Mouse (Mus musculus): Measurements from ENCODE around the gene Alk. TPM values are rescaled to one million over a fixed set of nuclear protein-coding genes. Genes with fewer than 3 reads are reported as not detected.

Gene Alk
- polyA plus RNA-seq, 1 experiment from 2014 or later, result 0.03 TPM

DNA sequence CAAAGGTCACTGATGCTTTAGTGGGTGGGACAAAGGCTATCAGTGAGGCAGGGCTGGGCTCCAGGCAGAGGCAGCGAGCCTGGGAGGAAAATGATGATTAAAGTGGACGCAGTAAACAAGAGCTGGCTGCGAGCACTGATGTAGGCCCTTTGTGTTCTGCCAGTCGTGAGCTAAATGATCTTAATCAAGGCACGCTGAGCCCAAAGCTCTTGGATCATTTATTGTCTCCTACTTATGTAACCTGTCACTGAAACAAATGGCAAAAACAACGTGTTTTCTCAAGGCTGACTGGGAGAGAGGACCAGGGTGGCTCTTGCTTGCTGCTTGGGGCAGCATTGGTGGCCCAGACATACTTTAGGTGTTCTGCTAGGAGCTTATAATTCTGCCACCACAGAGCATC, 663.0 kb downstream of the Alk start:
- Histone ChIP-seq H3K27me3 (ENCODE audit: insufficient read depth, low read length) (no peaks in the 10 kb centered on the region), H3K27ac (ENCODE audit: low read depth) (no peak overlapping the region), H3K9ac (no peak overlapping the region), H3K4me3 (ENCODE audit: low read depth, low read length) (no peak overlapping the region), H3K36me3 (ENCODE audit: insufficient read depth) (no peaks in the 10 kb centered on the region), H3K9me3 (ENCODE audit: low read depth, low read length) (no peaks in the 10 kb centered on the region), H3K4me1 (ENCODE audit: insufficient read depth) (no peaks in the 10 kb centered on the region), H3K4me2 (no peak overlapping the region)
- no peak for DNase-seq
- 36% methylated on average over 6 of the region's 6 CpGs for WGBS
- ATAC-seq (ENCODE audit: insufficient read depth), result no peak
- TF ChIP-seq CTCF (IDR thresholded peaks at IDR 0.05; ENCODE audit: low read depth), result no peak

DNA sequence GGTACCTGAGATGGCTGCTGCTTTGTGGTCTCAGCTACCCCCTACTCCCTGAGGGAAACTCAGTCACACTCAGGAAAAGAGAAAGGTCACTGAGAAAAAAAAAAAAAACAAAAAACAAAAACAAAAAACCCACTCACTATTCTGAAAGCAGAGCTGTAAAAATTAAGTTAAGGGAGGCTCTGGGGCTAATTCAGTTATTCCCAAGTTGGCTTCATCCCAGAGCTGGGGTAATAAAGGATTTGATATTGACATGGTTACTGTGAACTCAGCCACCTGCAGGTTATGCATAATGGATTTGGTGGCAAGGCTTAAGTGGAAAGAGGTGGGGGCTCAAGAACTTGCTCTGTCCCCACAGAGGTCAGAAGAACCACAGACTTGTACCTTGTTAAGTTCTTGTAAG, 667.7 kb downstream of the Alk start:
- no peaks in the 10 kb centered on the region for H3K9me3 ChIP-seq (ENCODE audit: low read depth, low read length)
- H3K4me3 ChIP-seq (ENCODE audit: low read depth, low read length), result no peak overlapping the region
- no peaks in the 10 kb centered on the region for H3K4me1 ChIP-seq (ENCODE audit: insufficient read depth)
- ATAC-seq (ENCODE audit: insufficient read depth), result no peak
- H3K27ac ChIP-seq (ENCODE audit: low read depth), result no peak overlapping the region
- no peaks in the 10 kb centered on the region for H3K27me3 ChIP-seq (ENCODE audit: insufficient read depth, low read length)
- TF ChIP-seq CTCF (IDR thresholded peaks at IDR 0.05; ENCODE audit: low read depth), result no peak
- no peaks in the 10 kb centered on the region for H3K36me3 ChIP-seq (ENCODE audit: insufficient read depth)
- H3K4me2 ChIP-seq, result no peak overlapping the region
- DNase-seq, result no peak
- H3K9ac ChIP-seq, result no peak overlapping the region

DNA sequence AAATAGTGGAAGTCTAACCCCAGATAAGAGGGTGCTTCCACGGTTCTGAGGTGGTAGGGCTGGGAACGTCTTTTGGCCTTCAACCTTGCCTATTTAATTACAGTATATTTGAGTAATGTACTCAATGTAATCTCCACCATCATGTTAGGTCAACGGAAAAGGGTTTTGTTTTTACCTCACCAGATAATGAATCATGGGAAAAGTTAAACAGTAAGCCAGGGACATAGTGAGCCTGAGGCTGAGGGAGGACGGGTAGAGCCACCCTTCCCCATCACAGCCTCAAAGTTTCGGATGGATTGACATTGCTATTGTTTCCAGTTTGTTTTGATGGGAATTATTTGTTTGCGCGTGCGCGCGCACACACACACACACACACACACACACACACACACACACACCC, 668.6 kb downstream of the Alk start:
- Histone ChIP-seq H3K4me3 (ENCODE audit: low read depth, low read length) (no peak overlapping the region), H3K9me3 (ENCODE audit: low read depth, low read length) (no peaks in the 10 kb centered on the region), H3K27ac (ENCODE audit: low read depth) (no peak overlapping the region), H3K27me3 (ENCODE audit: insufficient read depth, low read length) (no peaks in the 10 kb centered on the region), H3K4me2 (no peak overlapping the region), H3K4me1 (ENCODE audit: insufficient read depth) (no peaks in the 10 kb centered on the region), H3K36me3 (ENCODE audit: insufficient read depth) (no peaks in the 10 kb centered on the region), H3K9ac (no peak overlapping the region)
- WGBS, result 66% methylated on average over 10 of the region's 10 CpGs
- no peak for DNase-seq
- ATAC-seq (ENCODE audit: insufficient read depth), result no peak
- no peak for TF ChIP-seq CTCF (IDR thresholded peaks at IDR 0.05; ENCODE audit: low read depth)

DNA sequence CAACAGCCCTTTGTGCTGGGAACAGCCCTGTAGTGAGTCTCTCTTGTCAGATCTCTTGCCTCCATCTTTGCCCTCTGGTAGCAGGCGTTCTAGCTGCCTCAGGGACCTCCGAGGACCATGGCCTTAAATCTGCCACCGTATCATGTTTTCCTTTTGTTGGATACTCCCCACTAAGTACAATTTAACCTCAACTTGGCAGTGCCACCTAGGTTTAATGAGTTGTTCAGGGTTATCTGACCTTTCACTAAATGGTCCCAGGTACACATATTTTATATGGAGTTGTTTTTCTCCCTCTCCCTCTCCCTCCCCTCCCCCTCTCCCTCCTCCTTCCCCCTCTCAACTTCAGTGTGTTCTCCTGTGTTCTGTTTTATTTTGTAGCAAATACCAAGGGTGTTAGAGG, 669.1 kb downstream of the Alk start:
- ATAC-seq (ENCODE audit: insufficient read depth), result no peak
- no peaks in the 10 kb centered on the region for H3K4me1 ChIP-seq (ENCODE audit: insufficient read depth)
- no peak for TF ChIP-seq CTCF (IDR thresholded peaks at IDR 0.05; ENCODE audit: low read depth)

DNA sequence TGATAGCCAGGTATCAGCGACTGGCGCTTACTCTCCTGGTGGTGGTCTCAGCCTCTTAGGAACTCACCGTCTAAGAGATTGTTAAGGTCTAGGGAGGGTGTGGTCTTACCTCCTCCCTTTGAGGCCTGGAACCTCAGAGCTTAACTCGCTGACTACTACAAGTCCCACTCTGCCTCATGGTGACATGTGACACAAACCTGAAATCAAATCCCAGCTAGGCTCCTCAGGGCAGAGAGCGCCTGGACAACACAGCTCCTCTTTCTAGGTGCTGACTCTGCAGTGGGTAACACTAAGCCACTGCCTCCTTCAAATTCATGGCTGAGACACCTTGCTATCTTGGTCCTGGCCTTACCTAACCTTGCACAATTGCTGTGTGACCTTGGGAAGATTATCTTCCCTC, 689.5 kb downstream of the Alk start:
- H3K4me3 ChIP-seq (ENCODE audit: low read depth, low read length), result no peak overlapping the region
- H3K4me2 ChIP-seq, result no peak overlapping the region
- H3K27ac ChIP-seq (ENCODE audit: low read depth), result no peak overlapping the region
- DNase-seq, result no peak
- TF ChIP-seq CTCF (IDR thresholded peaks at IDR 0.05; ENCODE audit: low read depth), result no peak
- no peak overlapping the region for H3K9ac ChIP-seq
- WGBS, result 59% methylated on average over 5 of the region's 5 CpGs
- no peak for ATAC-seq (ENCODE audit: insufficient read depth)
- H3K36me3 ChIP-seq (ENCODE audit: insufficient read depth), result no peaks in the 10 kb centered on the region
- H3K4me1 ChIP-seq (ENCODE audit: insufficient read depth), result no peaks in the 10 kb centered on the region
- no peaks in the 10 kb centered on the region for H3K9me3 ChIP-seq (ENCODE audit: low read depth, low read length)
- no peaks in the 10 kb centered on the region for H3K27me3 ChIP-seq (ENCODE audit: insufficient read depth, low read length)

More for the DNA sequence above, 669.1 kb downstream of the Alk start:
- no peaks in the 10 kb centered on the region for H3K9me3 ChIP-seq (ENCODE audit: low read depth, low read length)
- 64% methylated on average over 3 of the region's 3 CpGs for WGBS
- H3K36me3 ChIP-seq (ENCODE audit: insufficient read depth), result no peaks in the 10 kb centered on the region
- H3K4me3 ChIP-seq (ENCODE audit: low read depth, low read length), result no peak overlapping the region
- no peaks in the 10 kb centered on the region for H3K27me3 ChIP-seq (ENCODE audit: insufficient read depth, low read length)
- DNase-seq, result no peak
- no peak overlapping the region for H3K9ac ChIP-seq
- no peak overlapping the region for H3K27ac ChIP-seq (ENCODE audit: low read depth)
- H3K4me2 ChIP-seq, result no peak overlapping the region

DNA sequence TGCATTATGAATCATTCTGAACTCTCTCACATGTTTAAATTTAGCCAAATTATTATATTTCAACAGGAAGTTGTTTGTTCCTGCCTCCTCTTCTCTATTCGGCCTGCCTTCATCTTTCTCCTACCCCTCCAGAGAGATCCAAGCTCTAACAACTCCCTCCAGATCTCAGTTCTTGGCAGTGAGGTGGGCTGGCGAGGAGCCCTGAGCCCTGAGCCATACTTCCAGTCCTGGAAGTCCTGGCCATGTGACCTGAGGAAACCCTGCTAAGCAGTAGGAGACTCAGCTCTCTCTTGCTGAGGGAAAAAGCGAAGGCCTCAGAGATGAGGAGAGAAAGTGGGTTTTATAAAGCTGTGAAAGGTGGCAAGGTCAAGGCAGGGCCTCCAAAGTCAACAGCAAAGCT, 689.9 kb downstream of the Alk start:
- H3K36me3 ChIP-seq (ENCODE audit: insufficient read depth), result no peaks in the 10 kb centered on the region
- H3K27me3 ChIP-seq (ENCODE audit: insufficient read depth, low read length), result no peaks in the 10 kb centered on the region
- H3K9ac ChIP-seq, result no peak overlapping the region
- TF ChIP-seq CTCF (IDR thresholded peaks at IDR 0.05; ENCODE audit: low read depth), result no peak
- H3K27ac ChIP-seq (ENCODE audit: low read depth), result no peak overlapping the region
- 54% methylated on average over 3 of the region's 3 CpGs for WGBS
- H3K9me3 ChIP-seq (ENCODE audit: low read depth, low read length), result no peaks in the 10 kb centered on the region
- H3K4me2 ChIP-seq, result no peak overlapping the region
- H3K4me3 ChIP-seq (ENCODE audit: low read depth, low read length), result no peak overlapping the region
- ATAC-seq (ENCODE audit: insufficient read depth), result no peak
- no peaks in the 10 kb centered on the region for H3K4me1 ChIP-seq (ENCODE audit: insufficient read depth)
- no peak for DNase-seq

DNA sequence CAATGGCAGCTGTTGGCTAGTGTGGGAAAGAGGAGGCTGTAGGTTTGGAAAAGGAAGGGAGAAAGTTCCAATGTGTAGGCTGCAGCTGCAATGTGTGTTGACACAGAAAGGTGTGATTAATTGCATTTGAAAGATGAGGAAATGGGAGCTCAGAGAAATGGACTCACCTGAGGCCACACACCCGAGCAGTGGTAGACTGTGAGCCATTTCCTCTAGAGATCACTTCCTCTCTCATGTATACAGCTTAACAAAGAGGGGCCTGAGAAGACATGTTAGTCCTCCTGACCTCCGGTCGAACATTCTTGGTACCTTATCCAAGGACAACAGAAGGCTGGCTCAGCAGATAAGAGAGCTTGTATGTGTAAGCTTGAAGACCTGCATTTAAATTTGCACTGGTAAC, 691.2 kb downstream of the Alk start:
- H3K4me3 ChIP-seq (ENCODE audit: low read depth, low read length), result no peak overlapping the region
- no peak overlapping the region for H3K4me2 ChIP-seq
- no peaks in the 10 kb centered on the region for H3K27me3 ChIP-seq (ENCODE audit: insufficient read depth, low read length)
- H3K36me3 ChIP-seq (ENCODE audit: insufficient read depth), result no peaks in the 10 kb centered on the region
- H3K9me3 ChIP-seq (ENCODE audit: low read depth, low read length), result no peaks in the 10 kb centered on the region
- 38% methylated on average over 3 of the region's 3 CpGs for WGBS
- peak; percentile 3 for DNase-seq
- no peak for ATAC-seq (ENCODE audit: insufficient read depth)
- no peak overlapping the region for H3K27ac ChIP-seq (ENCODE audit: low read depth)
- H3K4me1 ChIP-seq (ENCODE audit: insufficient read depth), result no peaks in the 10 kb centered on the region
- H3K9ac ChIP-seq, result no peak overlapping the region
- no peak for TF ChIP-seq CTCF (IDR thresholded peaks at IDR 0.05; ENCODE audit: low read depth)

DNA sequence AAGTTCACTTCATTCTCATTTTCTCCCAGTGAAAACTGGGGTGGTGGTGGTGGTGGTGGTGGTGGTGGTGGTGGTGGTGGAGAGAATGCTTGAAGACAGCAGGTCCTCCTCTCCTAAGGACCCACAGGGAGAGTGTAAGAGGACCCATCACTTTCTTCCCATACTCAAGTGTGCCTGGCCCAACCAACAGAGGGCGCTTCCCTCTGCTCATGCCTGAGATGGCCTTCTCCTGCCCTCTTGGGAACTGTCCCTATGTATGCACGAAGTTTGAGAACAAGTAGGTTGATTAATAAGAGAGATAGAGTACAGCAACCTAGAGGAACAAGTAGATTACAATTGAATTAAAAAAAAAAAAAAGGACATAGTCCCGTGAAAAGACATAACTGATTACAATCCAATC, 695.3 kb downstream of the Alk start:
- no peaks in the 10 kb centered on the region for H3K27me3 ChIP-seq (ENCODE audit: insufficient read depth, low read length)
- H3K27ac ChIP-seq (ENCODE audit: low read depth), result no peak overlapping the region
- H3K4me2 ChIP-seq, result no peak overlapping the region
- ATAC-seq (ENCODE audit: insufficient read depth) (no peak), DNase-seq (peak; percentile 41)
- no peaks in the 10 kb centered on the region for H3K4me1 ChIP-seq (ENCODE audit: insufficient read depth)
- no peaks in the 10 kb centered on the region for H3K9me3 ChIP-seq (ENCODE audit: low read depth, low read length)
- no peaks in the 10 kb centered on the region for H3K36me3 ChIP-seq (ENCODE audit: insufficient read depth)
- peak; percentile 61 for TF ChIP-seq CTCF (IDR thresholded peaks at IDR 0.05; ENCODE audit: low read depth)
- H3K9ac ChIP-seq, result no peak overlapping the region
- WGBS, result 33% methylated on average over 3 of the region's 3 CpGs
- H3K4me3 ChIP-seq (ENCODE audit: low read depth, low read length), result no peak overlapping the region
